Mouse (Mus musculus) adrenal gland, postnatal 36 days (tissue): Measurements from ENCODE around the gene Rasgrp2. TPM values are rescaled to one million over a fixed set of nuclear protein-coding genes. Genes with fewer than 3 reads are reported as not detected.

ENCODE experiments used
- DNase-seq, 2 experiments: peaks; one replicate each; pipeline ENCODE4 v3.0.0; 2021; ENCODE audit warnings: mixed read lengths in 1 of 2
- total RNA-seq, 2 experiments: library from RNA; stranded (reverse); gene quantifications; 2 replicates each; pipeline ENCODE4 v1.2.3; 2021

Rasgrp2 gene
- total RNA-seq, 2 experiments from 2014 or later, result 28.7 to 34.4 TPM

- no peak for DNase-seq
Measured at GRCm38 (mm10) chr19:6407816-6408510, 8.8 kb downstream of the Rasgrp2 start.

- DNase-seq, result no peak
Measured at GRCm38 (mm10) chr19:6408749-6409148, 9.6 kb downstream of the Rasgrp2 start.

DNA sequence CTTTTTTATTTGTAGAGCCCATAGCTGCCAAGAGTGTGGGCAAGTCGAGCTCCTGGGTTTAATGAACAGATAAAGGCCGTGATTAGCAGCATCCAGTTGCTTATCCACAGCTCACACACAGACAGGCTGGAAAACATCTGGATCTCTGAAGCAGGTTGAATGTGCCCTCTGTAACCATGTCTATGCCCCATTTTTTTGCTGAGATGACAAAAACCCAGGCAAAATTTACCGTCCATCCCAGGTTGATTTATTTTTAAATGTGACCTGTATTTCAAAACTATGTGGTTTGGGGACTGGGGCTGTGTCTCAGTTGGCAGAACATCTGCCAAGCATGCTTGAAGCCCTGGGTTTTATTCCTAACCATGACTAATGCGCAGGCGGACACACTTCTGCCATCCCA, 10.0 kb downstream of the Rasgrp2 start:
- no peak for DNase-seq

- no peak for DNase-seq
Measured at GRCm38 (mm10) chr19:6409936-6410335, 10.8 kb downstream of the Rasgrp2 start.

GRCm38 (mm10) chr19:6412798-6413197, 13.7 kb downstream of the Rasgrp2 start:
- no peak for DNase-seq

DNA sequence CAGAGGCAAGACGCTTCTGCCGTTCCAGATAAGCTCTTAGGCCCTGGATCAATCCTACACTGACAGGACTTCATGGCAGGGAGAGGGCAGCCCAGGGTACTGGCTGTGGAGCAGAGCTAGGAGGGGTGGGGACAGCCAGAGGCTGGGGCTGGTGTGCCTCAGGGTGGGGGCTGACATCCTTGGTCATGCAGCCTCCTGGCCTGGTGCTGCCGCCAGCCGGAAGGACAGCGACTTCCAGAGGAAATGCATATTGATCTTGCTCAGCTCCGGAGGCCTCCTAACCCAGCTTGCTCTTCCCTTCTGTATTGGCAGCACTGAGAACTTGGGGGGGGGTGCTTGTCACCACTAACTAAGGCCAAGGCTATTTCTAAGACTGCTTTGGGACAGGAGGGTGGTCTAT, 16.3 kb downstream of the Rasgrp2 start:
- DNase-seq, result peak; percentile 35 to 50

GRCm38 (mm10) chr19:6416124-6416770, 17.1 kb downstream of the Rasgrp2 start:
- DNase-seq, result no peak

DNA sequence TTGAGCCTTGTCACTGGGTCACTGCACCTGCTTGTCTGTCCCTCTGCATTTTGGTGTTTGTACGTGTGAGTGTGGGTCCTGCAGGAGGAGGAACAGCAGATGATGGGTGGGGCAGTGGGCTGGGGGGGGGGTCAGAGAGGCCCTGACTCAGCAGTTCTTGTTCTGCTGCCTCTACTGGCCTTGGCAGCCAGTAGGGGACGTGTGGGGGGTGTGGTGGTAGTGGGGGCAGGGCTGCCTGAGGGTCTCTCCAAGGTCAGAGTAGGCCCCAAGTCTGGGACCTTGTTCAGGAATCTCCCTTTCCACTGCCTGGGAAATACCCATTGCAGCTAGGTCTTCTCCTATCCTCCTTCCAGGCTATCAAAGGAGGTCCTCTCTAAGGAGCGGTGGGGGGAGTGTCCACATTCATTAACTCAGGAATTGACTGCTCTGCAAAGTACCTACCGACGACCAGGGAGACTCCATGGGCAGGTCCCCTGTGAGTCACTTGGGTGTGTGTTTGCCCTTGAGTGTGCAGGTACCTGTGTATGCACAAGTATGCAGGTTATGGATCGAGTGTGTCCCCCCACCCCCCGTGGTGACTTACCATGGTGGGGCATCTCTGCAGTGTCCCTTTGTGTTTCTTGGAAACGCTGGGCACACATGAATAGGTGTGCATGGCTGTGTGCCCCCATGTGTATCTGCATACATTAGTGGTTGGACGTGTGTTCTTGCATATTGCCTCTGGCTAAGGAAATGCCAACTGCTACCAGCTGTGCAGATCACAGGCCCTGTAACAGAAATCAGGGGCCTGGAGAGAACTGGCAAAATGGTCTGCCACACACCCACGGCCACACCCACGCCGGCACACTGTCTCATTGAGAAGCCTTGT, 18.0 kb downstream of the Rasgrp2 start:
- DNase-seq, result no peak

GRCm38 (mm10) chr19:6418233-6418879, 19.2 kb downstream of the Rasgrp2 start, which contains the start of gene Nrxn2:
Gene Nrxn2, plus strand, starts transcription at chr19:6418731.
- DNase-seq, result peak; percentile 87 to 91

DNA sequence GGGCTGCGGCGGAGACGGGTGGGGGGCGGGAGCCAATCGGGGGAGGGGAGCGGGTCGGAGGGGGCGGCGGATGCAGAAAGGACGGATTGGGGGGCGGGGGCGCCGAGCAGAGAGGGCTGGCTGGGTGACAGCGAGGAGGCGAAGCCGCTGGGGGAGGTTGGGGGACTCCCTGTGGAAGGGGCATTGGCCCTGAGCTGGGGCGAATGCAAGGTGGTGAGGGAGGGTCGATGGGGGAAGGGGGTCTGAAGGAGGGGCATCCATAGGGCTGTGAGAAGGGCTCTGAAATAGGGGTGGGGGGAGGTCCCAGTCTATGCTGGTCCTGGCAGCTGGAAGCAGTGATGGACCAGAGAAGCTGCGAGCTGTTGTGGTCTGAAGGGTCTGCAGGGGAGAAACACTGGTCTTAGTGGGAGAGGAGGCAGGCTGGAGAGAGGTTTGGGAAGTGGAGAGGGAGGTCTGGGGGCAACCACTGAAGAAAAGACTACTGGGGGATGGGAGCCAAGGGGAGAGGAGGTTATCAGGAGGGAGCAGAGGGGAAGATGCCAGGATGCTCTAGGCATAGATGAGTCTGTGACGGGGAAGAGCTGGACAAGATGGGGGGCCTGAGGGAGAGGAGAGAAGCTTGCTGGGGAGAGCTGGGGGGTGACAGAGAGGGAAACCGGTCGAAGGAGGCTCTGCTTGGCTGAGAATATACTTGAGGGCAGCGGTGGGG, 20.0 kb downstream of the Rasgrp2 start:
- no peak for DNase-seq

DNA sequence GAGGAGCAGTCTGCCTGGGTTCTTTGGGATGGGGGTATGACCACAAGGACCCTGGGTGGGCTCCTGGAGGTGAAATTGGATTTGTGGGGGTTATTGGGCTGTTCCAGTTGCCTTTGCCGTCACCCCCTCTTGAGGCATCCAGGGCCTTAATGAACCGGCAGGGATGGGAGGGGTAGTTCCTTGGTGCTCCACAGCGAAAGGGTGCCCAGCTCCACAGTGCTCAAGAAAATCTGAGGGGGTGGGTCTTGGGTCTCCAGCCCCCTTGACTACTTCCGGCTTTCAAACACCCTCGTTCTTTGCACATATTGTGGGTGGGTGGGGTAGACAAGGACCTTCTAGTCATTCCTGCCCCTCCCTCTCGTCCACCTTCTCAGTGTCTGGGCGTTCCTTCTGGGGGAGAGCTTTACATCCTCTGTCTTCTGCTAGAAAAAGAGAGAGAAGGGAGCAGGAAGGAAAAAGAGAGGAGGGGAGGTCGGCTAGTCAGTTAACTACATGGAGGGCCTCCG, 20.7 kb downstream of the Rasgrp2 start:
- no peak for DNase-seq

DNA sequence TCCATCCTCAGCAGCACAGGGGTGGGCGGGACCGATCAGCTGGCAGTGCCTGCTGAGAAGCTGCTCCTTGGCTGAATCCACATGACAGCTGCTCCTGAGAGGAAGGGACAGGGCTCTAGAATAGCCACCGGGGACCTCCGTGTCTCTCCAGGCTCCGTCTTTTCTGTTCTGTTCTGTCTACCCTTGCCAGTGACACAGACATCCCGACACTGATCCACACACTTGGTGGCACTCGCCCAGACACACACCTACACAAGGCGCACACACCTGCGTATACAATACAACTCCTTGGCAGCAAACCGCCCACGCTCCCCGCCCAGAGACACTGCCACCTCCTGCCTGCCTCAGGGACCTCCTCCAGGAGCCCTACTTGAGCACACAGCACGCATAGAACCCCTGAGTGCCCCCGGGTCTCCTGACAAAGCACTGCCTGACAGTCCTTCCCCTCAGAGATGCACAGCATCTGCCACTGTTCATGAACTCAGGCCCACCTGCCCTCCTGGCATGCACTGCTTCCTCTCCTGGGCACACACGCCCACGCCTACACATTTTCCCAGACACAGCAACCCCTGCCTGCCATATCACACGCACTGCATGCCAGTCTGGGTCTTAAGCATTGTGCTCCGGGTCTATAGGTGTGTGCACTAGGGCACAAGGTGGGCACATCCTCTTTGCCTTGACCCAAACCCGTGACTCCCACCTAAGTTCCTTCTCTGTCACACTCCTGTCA, 21.5 kb downstream of the Rasgrp2 start:
- DNase-seq, result no peak

DNA sequence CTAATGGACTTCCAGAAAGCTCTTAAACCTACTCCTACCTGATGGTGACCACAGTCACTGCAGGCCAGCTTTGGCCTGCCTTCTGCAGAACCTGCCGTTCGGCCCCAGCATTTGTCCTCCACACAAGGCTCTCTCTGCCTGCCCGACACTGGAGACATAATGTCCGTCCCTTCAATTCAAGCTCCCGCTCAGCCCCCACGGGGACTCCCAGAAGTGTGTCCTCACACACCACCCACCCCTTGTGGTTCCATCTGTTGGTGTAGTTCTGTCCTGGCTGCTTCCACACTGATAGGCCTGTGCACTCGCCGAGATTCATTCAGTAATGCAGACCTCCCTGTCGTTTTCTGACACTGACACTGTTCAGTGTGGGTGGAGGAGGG, 22.1 kb downstream of the Rasgrp2 start:
- no peak for DNase-seq

DNA sequence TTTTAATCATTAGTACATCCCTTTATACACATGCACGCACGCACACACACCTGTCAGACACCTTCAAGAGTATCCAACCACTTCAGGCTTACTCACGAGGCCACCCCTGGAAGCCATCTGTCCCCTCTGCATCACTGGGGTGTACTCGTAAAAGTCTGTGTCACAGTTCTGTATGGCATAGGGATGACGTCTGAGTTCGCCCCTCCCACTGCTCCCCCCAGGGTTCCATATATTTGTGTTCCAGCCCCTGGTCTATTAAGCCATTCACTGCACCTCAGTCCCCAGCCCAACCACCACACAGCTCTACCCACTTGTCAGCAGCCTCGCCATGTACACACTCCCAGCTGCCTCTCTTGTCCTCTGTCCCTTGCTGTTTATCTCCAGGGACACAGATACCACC, 22.9 kb downstream of the Rasgrp2 start:
- DNase-seq, result no peak

- no peak for DNase-seq
Measured at GRCm38 (mm10) chr19:6423241-6423640, 24.1 kb downstream of the Rasgrp2 start.

- DNase-seq, result no peak
Measured at GRCm38 (mm10) chr19:6424137-6424881, 25.2 kb downstream of the Rasgrp2 start.

DNA sequence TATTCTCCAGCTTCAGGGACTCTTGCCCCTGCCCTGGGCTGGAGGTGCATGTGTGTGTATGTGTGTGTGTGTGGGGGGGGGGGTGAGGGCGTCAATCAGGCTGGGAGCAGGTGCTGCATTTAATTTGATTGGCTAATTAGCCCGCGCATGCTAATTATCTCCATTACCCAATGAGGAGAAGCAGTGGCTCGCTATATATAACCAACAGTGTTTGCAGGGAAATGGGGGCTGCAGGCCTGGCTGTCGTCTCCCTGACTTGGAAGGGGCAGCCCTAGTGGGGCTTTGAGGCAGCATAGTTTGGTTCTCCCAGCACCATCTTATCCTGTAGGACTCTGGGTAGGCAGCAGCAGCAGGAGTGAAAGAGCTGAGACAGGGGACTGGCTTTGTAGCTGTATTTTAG, 26.5 kb downstream of the Rasgrp2 start:
- DNase-seq, result no peak

GRCm38 (mm10) chr19:6426703-6427500, 27.8 kb downstream of the Rasgrp2 start:
- DNase-seq, result peak; percentile 55 to 68
